Mouse (Mus musculus) forebrain, embryonic 11.5 days (tissue): ENCODE results near the gene Col5a2. TPM values are rescaled to one million over a fixed set of nuclear protein-coding genes. Genes with fewer than 3 reads are reported as not detected.
"Not testable (repeated sequence)": the region's sequence is repeated elsewhere in the genome, so short reads cannot be mapped to it uniquely, and the experiment has no call there.

ENCODE experiments used
- ATAC-seq: fragments of 200-750 bp; cut with Nextera tagmentation; replicated peaks from 2 replicates; pipeline ENCODE4 v1.8.0; 2017; ENCODE audit warnings: moderate TSS enrichment; ENCODE audit not compliant: low FRiP score
- DNase-seq: peaks from one replicate; pipeline ENCODE4 v3.0.0-alpha.2; 2017; ENCODE audit warnings: low spot score
- H3K27ac ChIP-seq: fragments of 300-500 bp; sonication (generic); 2 replicates; pipeline ENCODE4 v1.5.1; 2014; ENCODE audit warnings: low read depth, low read length
- H3K27me3 ChIP-seq: fragments of 300-500 bp; sonication (generic); 2 replicates; pipeline ENCODE4 v1.6.1; 2014; ENCODE audit warnings: mild to moderate bottlenecking, low read length, mixed read lengths; ENCODE audit not compliant: control insufficient read depth, insufficient read depth
- H3K36me3 ChIP-seq: fragments of 300-500 bp; sonication (generic); 2 replicates; pipeline ENCODE4 v1.6.1; 2014; ENCODE audit warnings: mild to moderate bottlenecking, low read length, moderate library complexity, mixed read lengths; ENCODE audit not compliant: control insufficient read depth, insufficient read depth
- H3K4me1 ChIP-seq: fragments of 300-500 bp; sonication (generic); replicated peaks from 2 replicates; pipeline ENCODE4 v1.6.1; 2014; ENCODE audit warnings: low read length, mixed read lengths; ENCODE audit not compliant: control insufficient read depth, insufficient read depth
- H3K4me2 ChIP-seq: fragments of 300-500 bp; sonication (generic); 2 replicates; pipeline ENCODE4 v1.6.1; 2014; ENCODE audit warnings: low read depth, mild to moderate bottlenecking, low read length, moderate library complexity, mixed read lengths; ENCODE audit not compliant: severe bottlenecking
- H3K4me3 ChIP-seq: fragments of 300-500 bp; sonication (generic); 2 replicates; pipeline ENCODE4 v1.5.1; 2014; ENCODE audit warnings: low read depth, low read length
- H3K9ac ChIP-seq: fragments of 300-500 bp; sonication (generic); 2 replicates; pipeline ENCODE4 v1.6.1; 2014; ENCODE audit warnings: low read length
- H3K9me3 ChIP-seq: fragments of 300-500 bp; sonication (generic); 2 replicates; pipeline ENCODE4 v1.6.1; 2016; ENCODE audit warnings: low read length, mixed read lengths; ENCODE audit not compliant: control insufficient read depth
- WGBS: fragments of 180-500 bp; shearing (Covaris S2); extraction: QIAGEN DNeasy Blood & Tissue Kit; methylation state at CpG from one replicate; pipeline ENCODE4 v1.1.7; 2014; 5-methylcytosine and 5-hydroxymethylcytosine counted together
- polyA plus RNA-seq: library from polyadenylated mRNA; unstranded; fragments of >200 nt; fragmentation: Nextera tagmentation; extraction: Ambion mirVana; gene quantifications from 2 replicates; pipeline ENCODE4 v1.2.1, GENCODE M21; 2014

Col5a2 gene
- 27.4 and 31.3 TPM in 2 replicates for polyA plus RNA-seq

- WGBS, result 35% methylated on average over 12 of the region's 12 CpGs
- H3K27ac ChIP-seq, result peak within 1 kb of the TSS; percentile 68
Observed at GRCm38 (mm10) chr1:45502865-45503332, at the start of gene Col5a2. Gene Col5a2, minus strand, starts transcription at chr1:45503282.

GRCm38 (mm10) chr1:45550531-45550930 is 47.4 kb upstream of the Col5a2 start:
- no peak overlapping the region for H3K4me3 ChIP-seq
- WGBS, result 87% methylated on average over 4 of the region's 4 CpGs
- H3K9ac ChIP-seq, result no peak overlapping the region
- H3K4me1 ChIP-seq, result no peaks in the 10 kb centered on the region
- H3K27me3 ChIP-seq, result no peaks in the 10 kb centered on the region
- H3K4me2 ChIP-seq, result no peak overlapping the region
- DNase-seq, result no peak
- H3K27ac ChIP-seq, result no peak overlapping the region
- no peaks in the 10 kb centered on the region for H3K36me3 ChIP-seq
- ATAC-seq, result no peak
- no peaks in the 10 kb centered on the region for H3K9me3 ChIP-seq

More at GRCm38 (mm10) chr1:45502865-45503332, at the start of gene Col5a2:
- Histone ChIP-seq H3K4me3 (peak within 1 kb of the TSS; percentile 37), H3K4me2 (peak within 1 kb of the TSS; percentile 48), H3K9me3 (no peaks in the 10 kb centered on the region), H3K27me3 (no peaks in the 10 kb centered on the region), H3K36me3 (no peaks in the 10 kb centered on the region), H3K4me1 (no peaks in the 10 kb centered on the region), H3K9ac (peak within 1 kb of the TSS; percentile 57)
- DNase-seq (peak; percentile 67), ATAC-seq (peak; percentile 47)

- Histone ChIP-seq H3K4me2 (no peak overlapping the region), H3K27me3 (no peaks in the 10 kb centered on the region), H3K9ac (no peak overlapping the region), H3K4me3 (no peak overlapping the region), H3K27ac (no peak overlapping the region), H3K36me3 (no peaks in the 10 kb centered on the region), H3K9me3 (no peaks in the 10 kb centered on the region), H3K4me1 (no peaks in the 10 kb centered on the region)
- DNase-seq (no peak), ATAC-seq (no peak)
- 67% methylated on average over 1 of the region's 1 CpGs for WGBS
Observed at GRCm38 (mm10) chr1:45541888-45542287, 38.8 kb upstream of the Col5a2 start.

- no peaks in the 10 kb centered on the region for H3K27me3 ChIP-seq
- H3K27ac ChIP-seq, result no peak overlapping the region
- no peak for ATAC-seq
- H3K4me1 ChIP-seq, result no peaks in the 10 kb centered on the region
- no peaks in the 10 kb centered on the region for H3K9me3 ChIP-seq
- 96% methylated on average over 2 of the region's 2 CpGs for WGBS
- no peak for DNase-seq
- no peaks in the 10 kb centered on the region for H3K36me3 ChIP-seq
- H3K9ac ChIP-seq, result no peak overlapping the region
- no peak overlapping the region for H3K4me2 ChIP-seq
- no peak overlapping the region for H3K4me3 ChIP-seq
Observed at GRCm38 (mm10) chr1:45541161-45541560, 38.1 kb upstream of the Col5a2 start.

GRCm38 (mm10) chr1:45531486-45531885 is 28.4 kb upstream of the Col5a2 start:
- H3K4me1 ChIP-seq, result no peaks in the 10 kb centered on the region
- no peak for ATAC-seq
- no peaks in the 10 kb centered on the region for H3K36me3 ChIP-seq
- H3K27me3 ChIP-seq, result no peaks in the 10 kb centered on the region
- H3K4me2 ChIP-seq, result no peak overlapping the region
- H3K27ac ChIP-seq, result no peak overlapping the region
- WGBS, result 94% methylated on average over 2 of the region's 2 CpGs
- H3K9ac ChIP-seq, result no peak overlapping the region
- H3K4me3 ChIP-seq, result no peak overlapping the region
- no peaks in the 10 kb centered on the region for H3K9me3 ChIP-seq
- no peak for DNase-seq

- not testable (repeated sequence) for H3K9me3 ChIP-seq
Observed at GRCm38 (mm10) chr1:45527476-45527875, 24.4 kb upstream of the Col5a2 start.

GRCm38 (mm10) chr1:45523601-45524000 is 20.5 kb upstream of the Col5a2 start:
- DNase-seq (no peak), ATAC-seq (no peak)
- H3K4me1 ChIP-seq, result no peaks in the 10 kb centered on the region
- H3K9me3 ChIP-seq, result no peaks in the 10 kb centered on the region
- no peaks in the 10 kb centered on the region for H3K27me3 ChIP-seq
- no peak overlapping the region for H3K27ac ChIP-seq
- H3K9ac ChIP-seq, result no peak overlapping the region
- H3K4me2 ChIP-seq, result no peak overlapping the region
- H3K4me3 ChIP-seq, result no peak overlapping the region
- H3K36me3 ChIP-seq, result no peaks in the 10 kb centered on the region
- 89% methylated on average over 3 of the region's 3 CpGs for WGBS

More at GRCm38 (mm10) chr1:45527476-45527875, 24.4 kb upstream of the Col5a2 start:
- not testable (repeated sequence) for H3K4me3 ChIP-seq, H3K4me1 ChIP-seq, H3K27me3 ChIP-seq, H3K9ac ChIP-seq, H3K27ac ChIP-seq, DNase-seq, ATAC-seq, H3K4me2 ChIP-seq, H3K36me3 ChIP-seq

- 91% methylated on average over 2 of the region's 2 CpGs for WGBS
- no peak overlapping the region for H3K4me3 ChIP-seq
- no peak overlapping the region for H3K4me2 ChIP-seq
- no peak overlapping the region for H3K27ac ChIP-seq
- H3K4me1 ChIP-seq, result no peaks in the 10 kb centered on the region
- H3K36me3 ChIP-seq, result no peaks in the 10 kb centered on the region
- H3K9ac ChIP-seq, result no peak overlapping the region
- DNase-seq (no peak), ATAC-seq (no peak)
- no peaks in the 10 kb centered on the region for H3K9me3 ChIP-seq
- no peaks in the 10 kb centered on the region for H3K27me3 ChIP-seq
Observed at GRCm38 (mm10) chr1:45521486-45521885, 18.4 kb upstream of the Col5a2 start.

- H3K9me3 ChIP-seq, result no peaks in the 10 kb centered on the region
- WGBS, result 10% methylated on average over 11 of the region's 11 CpGs
- peak overlapping the region; percentile 57 for H3K9ac ChIP-seq
- no peaks in the 10 kb centered on the region for H3K4me1 ChIP-seq
- peak overlapping the region; percentile 48 for H3K4me2 ChIP-seq
- H3K36me3 ChIP-seq, result no peaks in the 10 kb centered on the region
- H3K27ac ChIP-seq, result peak overlapping the region; percentile 68
- DNase-seq (peak; percentile 61), ATAC-seq (peak; percentile 76)
- peak overlapping the region; percentile 37 for H3K4me3 ChIP-seq
- no peaks in the 10 kb centered on the region for H3K27me3 ChIP-seq
Observed at GRCm38 (mm10) chr1:45502241-45502741, 791 bp downstream of the Col5a2 start.
